Mouse (Mus musculus) c-Kit-positive CD71-positive TER-119-positive erythroid progenitor cells, embryonic 14.5 days (primary cell): ENCODE measurements around the gene Rab10.
"Not testable (repeated sequence)": the region's sequence is repeated elsewhere in the genome, so short reads cannot be mapped to it uniquely, and the experiment has no call there.

Experiments used
- DNase-seq: peaks from one replicate; pipeline ENCODE4 v3.0.0-alpha.2; 2013; ENCODE audit warnings: low spot score

Gene Rab10

DNA sequence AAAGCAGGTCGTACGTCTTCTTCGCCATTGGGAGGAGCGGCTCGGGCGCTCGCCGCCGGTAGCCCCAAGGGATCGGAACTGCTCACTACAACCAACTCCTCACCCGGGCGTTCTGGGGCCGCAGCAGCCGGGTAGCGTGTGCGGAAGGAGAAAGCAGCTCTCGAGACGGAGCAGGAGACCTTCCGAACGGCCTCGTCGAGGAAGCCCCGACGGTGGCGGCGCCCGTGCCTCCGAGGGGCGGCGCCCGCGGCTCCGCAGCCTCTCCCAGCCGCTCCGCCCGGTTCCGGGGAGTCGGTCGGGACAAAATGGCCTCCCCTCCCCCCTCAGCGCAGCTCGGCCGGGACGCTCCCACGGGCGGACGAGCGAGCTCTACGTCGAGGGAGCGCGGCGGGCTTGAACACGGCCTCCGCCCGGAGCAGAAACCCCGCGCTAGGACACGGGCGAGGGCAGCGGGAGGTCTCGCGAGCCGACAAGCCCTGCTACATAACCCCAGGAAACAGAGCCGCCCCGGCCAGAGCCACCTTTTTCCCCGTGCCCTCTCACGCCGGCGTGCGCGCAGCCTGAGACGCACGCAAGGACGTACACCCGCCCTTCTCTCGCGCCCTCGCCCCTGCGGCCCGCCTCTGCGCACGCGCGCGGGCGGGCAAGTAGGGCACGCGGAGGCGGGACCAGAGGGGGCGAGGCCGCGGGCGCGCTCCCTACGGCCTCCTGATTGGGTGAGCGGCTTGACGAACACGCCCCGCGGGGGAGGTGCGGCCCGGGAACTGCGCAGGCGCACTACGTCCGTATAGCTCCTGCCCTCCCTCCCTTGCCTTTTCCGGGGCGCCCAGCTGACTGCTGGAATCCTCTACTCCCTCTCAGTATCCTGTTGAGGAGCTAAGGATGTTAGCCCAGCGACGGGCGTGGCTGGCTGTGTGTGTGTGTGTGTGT, at the start of gene Rab10:
TSS of gene Rab10 (minus strand) at position 579 of the 930 bp plus-strand sequence.
- peak; percentile 96 for DNase-seq

DNA sequence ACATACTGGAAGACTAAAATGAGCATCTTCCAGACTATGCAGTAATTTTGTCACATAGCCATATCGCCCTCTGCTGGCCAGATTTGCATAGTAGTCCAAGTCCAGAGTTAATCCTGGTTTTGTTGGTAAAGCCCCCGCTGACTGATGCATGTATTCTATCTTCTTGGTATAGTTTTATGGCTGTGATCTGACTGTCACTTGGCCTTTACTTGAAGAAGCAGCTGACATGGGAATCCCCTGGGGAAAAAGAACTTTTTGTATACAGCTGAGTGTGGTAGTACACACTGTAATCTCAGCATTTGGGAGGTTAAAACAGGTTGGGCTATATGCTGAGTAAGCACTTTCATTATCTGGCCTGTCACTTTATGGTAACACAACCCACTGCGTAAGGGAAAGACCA, 49.5 kb upstream of the Rab10 start:
- peak; percentile 73 for DNase-seq

DNA sequence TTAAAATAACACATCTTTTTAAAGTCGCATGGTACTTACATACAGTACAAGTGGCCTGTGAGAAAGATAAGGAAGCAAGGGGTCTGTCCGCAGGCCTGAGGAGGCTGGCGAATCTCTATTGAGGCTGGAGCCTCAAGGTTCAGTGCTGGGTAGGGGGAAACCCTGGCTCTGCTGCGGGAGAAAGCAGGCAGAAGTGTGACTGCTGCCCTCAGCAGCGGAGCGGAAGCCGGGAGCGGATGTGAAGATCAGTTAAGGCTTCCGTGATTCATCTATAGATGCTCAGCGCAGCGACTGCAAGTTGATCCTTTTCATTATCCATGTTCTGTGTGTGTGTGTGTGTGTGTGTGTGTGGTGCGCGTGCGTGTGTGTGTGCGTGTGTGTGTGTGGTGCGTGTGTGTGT, 47.1 kb upstream of the Rab10 start:
- DNase-seq = no peak

DNA sequence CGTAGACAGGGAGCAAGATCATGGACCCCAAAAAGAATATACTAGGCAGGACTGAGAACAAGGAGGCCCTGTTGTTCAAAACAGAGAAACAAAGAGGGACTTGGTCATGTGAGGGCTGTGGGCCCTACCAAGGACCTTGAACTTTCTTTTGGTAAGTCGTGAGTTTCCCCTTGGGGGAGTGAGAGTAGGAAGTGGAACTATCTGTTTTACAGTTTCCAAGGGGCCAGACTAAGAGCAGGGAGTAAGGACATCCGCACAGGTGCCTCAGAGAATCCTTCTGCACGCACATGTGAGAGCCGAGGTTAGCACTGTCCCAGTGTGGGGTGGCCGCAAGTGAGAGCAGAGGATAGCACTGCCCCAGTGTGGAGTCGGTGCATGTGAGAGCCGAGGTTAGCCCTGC, 45.3 kb upstream of the Rab10 start:
- no peak for DNase-seq

DNA sequence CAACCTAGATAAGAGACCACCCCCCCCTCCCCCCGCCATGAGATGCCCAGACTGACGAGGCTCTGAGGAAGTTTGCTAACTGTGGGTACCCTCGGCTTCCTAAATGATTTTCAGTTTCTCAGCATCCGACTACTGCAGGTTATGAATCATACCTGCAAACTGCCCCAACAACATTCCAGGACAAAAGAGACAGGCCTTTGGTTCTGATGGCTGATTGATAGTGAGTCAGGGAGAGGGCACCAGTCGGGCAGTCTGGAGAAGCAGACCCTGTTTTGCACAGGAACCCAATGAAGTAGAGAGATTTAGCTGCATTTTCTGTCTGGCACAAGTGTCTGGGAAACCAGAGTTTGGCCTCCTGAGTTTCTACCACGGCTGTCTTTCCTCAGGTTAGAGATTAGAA, 42.4 kb upstream of the Rab10 start:
- DNase-seq = no peak

DNA sequence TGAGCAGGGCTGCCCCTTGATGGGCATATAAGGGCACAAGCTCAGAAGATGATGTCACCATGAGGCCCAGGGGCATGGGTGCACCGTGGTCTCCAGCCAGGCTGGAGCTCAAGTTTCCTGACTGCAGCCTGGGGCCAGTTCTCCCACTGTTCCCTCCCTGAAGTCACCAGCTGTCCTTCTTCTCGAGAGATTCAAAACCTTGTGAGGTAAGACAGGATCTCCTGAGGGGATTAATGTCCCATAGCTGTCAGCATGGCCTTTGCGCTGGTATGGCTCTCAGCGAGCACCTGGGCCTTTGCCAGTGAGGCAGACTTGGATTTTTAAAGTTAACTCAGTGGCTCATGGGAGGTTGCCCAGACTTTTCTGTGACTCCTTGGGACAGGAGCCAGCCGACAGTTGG, 40.4 kb upstream of the Rab10 start:
- no peak for DNase-seq

DNA sequence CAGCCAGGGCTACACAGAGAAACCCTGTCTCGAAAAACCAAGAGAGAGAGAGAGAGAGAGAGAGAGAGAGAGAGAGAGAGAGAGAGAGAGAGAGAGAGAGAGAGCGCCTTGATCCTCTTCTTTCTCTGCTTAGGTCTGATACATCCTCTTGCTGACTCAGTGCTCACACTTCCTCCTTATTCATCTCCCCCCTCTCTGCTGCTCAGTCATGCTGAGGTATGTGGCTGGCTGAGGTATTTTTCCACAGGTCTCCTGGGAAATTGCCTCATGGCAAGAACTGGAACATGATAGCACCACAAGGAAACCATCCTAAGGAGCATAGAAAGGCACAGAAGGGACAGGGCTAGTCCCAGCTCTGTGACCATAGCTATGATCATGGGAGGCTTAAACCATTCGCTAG, 39.6 kb upstream of the Rab10 start:
- no peak for DNase-seq

DNA sequence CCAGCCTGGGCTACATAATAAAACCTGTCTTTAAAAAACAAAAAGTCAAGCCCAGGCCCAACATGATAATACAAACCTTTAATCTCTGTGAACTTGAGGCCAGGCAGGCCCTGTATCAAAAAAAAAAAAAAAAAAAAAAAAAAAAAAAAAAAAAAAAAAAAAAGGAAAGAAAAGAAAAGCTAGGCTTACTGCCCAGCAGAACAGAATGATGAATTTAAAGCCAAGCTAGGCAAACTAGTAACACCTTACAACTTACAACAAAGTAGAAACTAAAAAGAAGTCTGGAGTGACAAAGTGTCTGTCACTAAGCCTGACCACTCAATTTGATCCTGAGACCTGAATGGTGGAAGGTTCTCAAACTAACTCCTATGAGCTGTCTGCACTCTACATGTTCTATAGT, 37.9 kb upstream of the Rab10 start:
- no peak for DNase-seq

DNA sequence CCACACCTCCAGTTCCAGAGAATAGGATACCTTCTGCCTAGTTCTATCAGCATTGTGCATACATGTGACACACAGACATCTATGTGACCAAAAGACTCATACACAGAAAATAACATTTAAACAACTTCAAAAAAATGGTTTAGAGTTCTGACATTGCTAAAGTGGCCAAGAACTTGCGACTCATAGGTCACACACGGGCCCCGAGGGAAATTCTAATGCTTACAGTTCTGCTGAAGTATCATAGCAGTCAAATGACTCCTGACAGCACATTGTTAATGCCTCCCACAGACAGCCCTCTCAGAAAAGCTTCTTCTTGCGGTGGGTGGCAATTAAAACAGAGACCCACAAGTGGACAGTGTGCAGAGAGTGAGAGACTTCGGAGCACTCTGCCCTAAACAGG, 35.3 kb upstream of the Rab10 start:
- no peak for DNase-seq

DNA sequence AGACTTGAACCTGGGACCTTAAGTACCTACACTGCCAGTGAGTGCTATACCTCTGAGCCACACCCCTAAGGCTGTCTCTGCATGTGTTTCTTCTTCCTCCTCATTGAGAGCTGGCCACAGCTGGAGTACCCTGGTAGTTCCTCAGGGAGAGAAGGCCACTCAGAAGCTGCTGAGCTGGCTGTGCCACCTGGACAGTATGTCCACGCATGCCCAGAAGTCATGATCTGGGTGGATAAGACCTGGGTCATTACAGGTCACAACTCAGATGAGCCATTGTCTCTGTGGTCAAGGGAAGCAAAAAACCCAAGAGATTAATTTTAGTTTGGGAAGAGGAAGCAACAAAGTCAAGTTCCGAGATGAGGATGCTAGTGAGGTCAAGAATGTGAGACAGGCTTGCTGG, 34.4 kb upstream of the Rab10 start:
- DNase-seq = no peak

DNA sequence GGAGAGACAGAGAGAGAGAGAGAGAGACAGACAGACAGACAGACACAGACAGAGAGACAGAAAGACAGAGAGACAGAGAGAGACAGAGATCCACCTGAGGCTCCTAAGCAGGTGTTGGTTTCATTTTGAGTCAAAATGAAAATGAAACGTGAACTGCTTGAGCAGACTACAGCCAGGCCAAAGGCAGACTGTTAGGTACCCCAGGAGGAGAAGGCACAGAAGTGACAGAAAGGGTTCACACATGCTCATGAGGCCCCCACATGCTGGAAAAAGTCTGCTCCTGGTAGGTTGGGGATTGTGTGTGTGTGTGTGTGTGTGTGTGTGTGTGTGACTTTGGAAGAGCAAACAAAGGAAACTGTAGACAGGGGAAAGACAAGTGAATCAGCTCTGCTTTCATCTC, 29.2 kb upstream of the Rab10 start:
- DNase-seq = no peak

DNA sequence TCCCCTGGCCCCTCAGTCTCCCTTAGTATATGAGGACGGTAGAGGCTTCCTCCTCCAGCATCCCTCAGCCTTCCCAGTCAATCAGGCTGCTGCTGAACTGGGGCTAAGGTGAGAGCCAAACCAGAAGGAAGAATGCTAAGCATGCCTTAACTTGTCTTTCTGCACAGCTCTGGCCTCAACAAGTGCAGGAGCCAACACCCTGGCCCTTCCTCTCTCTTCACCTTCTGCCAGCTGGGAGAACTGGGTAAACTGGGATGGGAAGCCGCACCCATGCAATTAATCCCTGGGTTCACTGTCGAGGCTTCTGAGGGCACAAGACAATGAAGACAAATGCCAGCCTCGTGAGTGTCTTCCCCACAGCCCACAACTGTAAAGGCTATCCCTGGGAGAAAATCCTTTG, 19.9 kb upstream of the Rab10 start:
- no peak for DNase-seq

DNA sequence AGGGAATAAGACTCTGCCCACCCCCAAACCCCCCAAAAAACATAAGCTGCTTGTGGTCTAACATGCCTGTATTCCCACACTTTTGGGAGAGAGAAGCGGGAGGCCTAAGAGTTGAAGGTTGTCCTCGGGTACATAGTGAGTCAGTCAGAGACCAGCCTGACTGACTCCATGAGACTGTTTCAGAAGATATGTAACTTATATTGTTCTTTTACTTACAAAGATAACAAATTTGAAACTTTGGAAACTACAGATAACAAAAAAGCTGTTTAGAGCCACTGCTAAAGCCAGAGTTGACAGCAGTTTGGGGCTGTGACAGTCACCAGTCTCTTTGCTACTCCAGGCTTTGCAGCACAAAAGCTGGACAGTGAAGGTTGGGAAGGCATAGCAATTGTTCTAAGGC, 15.5 kb upstream of the Rab10 start:
- no peak for DNase-seq

DNA sequence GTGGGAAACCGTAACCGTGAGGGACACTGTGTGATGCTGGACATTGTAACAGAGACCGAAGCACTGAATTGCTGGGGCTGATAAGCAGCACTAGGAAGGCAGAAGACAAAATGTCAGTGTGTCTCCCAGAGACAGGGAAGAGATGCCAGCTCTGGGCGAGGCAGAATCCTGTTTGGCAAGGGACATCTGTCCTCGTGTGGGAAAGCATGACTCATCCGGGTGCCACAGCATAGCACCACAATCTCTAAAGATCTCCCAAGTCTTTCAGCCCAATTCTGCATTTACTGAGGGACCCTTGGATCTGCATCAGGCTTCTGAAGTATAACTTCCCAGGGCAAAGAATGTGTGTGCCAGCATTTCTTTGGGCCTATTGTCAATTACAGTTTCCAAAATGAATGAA, 13.5 kb upstream of the Rab10 start:
- no peak for DNase-seq

DNA sequence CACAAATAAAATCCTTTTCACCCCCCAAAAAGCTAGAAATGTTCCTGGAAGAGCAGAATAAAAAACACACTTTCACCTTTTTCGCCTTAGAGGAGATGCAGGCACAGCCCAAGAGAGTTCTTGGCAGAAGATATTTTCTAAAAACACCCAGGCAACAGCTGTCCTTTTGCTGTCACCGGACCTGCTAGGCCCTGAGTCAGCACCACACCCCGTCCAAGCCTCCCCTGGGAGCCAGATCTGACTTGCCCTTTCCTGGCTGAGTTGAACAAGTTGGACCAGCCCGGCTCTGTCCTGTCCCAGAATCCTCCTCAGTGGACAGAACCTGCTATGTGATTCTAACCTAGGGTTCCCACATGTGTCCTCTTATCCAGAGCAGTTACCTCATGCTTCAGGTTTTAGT, 9.6 kb upstream of the Rab10 start:
- DNase-seq = no peak

DNA sequence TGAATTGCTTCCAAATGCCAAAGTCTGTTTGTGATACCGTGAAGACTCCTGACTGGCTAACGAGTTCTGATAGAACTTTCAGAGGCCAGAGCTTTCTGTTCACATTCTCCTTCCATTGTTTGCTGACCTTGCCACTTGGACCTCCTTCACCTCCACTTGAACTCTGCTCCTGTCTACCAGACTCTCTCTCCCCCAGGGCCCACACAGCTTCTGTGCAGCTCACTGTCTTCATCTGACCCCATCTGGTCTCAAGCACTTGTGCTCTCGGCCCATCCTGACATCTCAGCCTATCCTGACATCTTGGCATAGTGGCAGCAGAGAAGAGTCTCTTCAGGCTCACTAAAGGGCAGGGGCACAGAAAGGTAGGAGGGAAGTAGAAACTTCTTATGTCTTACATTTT, 7.2 kb upstream of the Rab10 start:
- DNase-seq = no peak

DNA sequence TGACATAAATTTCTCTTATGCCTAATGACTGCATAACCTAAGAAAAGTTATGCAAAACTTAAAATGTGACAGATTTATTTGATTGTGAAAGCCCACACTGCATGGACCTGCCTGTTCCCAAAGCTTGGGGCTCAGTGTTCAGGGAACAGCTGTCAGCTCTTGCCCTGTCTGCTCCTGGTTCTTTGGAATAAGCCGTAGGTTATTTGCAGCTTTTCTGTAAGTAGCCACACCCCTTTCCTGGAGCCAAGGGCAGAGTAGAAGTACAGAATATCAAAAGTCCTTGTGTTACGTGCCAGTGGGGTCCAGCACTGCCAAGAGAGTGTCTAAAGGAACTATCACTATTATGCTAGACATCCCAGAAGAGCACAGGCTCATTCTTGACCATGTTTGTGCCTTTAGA, 6.3 kb upstream of the Rab10 start:
- no peak for DNase-seq

DNA sequence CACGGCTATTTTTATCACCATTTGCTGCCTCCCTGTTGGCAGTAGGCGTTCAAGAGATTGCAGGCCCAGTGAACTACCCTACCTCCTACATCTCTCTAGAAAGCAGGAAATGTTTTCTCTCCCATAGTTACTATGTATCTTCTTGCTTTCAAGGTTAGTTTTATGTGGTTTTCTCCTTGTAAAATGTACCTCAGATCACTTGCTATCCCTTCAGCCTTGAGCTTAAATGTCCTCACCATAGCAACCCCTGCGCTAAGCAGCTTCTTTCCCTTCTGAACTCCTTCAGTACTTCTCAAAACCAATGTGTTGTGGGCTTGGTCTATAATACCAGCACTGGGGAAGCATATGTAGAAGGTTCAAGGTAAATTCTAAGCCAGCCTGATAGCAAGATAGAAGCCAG, 3.1 kb upstream of the Rab10 start:
- DNase-seq = no peak

DNA sequence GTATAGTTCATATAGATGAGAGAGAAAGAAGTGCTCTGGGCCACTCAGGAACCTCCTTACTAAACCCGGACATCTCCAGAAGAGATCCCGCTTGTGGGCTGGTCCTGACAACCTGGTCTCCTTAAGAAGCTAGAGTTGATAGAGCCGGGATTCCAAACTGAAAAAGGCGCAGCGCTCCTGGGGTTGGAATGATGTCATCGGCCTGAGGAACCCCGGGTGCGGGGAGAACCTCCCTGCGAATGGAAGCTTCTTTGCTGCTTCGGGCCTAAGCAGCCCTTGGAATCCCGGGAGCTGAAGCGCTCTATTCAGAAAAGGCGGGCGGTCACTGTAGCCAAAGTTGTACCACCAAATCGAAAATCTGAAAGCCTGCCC, 538 bp upstream of the Rab10 start:
- no peak for DNase-seq

DNA sequence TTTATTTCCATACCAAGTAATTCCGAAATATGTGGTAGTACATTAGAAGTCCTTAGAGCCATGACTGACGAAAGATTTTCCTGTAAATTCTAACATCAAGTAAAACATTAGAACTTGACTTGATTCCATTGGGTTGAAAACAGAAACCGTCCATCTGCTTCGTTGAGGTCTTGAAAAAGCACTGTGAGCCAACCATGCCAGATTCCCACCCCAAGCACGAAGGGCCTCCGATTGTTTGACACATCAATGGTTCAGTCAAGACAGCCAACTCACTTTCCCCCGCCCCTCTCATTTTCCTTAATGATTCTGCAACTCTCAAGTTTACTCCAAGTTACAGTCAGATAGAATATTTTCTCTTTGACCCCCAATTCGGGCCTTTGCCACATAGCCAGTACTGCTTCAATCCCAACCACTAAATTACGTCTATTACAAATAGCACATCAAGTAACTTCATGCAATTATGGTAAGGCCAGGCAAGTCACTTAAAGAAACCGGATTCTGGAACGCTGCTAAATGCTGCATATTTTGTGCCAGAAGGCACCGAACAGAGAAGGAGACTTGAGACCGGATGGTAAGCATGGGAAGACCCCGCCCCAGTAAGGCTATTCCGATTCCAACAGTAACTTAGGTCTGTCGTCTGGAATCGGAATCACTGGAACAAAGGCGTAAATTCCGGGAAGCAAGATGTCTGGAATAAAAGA, 1.1 kb downstream of the Rab10 start:
- DNase-seq = no peak

DNA sequence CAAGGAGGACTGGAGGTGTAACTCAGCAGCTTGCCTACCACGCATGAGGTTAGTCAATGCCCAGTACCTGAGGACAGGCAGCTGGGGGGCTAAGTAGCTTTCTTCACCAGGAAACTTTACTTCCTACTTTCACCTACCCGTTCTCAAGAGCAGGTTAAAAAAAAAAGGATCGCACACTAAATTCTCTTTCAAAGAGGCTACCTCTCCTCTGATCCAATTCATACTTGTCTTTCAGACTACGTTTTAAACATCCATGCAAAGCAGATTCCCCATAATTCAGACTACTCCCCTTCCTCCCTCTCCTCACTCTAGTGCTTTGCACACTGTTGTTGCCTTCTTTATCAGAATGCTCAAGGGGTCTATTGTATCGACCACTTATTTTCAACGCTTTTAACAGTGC, 2.2 kb downstream of the Rab10 start:
- DNase-seq = no peak

DNA sequence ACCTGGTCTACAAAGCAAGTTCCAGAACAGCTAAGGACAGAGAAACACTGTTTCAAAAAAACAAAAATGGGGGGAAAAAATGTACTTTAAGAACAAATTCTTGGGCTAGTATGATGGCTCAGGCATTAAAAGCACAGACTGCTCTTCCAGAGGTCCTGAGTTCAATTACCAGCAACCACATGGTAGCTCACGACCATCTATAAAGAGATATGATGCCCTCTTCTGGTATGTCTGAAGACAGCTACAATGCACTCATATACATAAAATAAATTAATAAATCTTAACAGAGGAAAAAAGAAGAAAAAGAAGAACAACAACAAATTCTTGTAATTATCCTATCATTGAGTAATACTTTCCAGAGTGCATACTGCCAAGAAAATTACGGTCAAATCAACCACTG, 4.5 kb downstream of the Rab10 start:
- DNase-seq = no peak

DNA sequence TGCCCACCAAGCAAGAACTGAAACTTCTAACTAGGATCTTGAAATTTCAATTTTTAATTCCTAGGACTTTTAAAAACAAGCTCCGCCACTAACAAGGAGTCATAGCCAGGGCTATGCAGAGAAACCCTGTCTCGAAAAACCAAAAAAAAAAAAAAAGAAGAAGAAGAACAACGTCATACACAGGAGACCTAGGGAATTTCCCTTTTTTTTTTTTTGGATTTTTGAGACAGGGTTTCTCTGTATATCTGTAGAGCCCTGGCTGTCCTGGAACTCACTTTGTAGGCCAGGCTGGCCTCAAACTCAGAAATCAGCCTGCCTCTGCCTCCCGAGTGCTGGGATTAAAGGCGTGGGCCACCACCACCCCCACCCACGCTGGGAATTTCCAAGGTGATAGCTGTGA, 12.1 kb downstream of the Rab10 start:
- DNase-seq = not testable (repeated sequence)

DNA sequence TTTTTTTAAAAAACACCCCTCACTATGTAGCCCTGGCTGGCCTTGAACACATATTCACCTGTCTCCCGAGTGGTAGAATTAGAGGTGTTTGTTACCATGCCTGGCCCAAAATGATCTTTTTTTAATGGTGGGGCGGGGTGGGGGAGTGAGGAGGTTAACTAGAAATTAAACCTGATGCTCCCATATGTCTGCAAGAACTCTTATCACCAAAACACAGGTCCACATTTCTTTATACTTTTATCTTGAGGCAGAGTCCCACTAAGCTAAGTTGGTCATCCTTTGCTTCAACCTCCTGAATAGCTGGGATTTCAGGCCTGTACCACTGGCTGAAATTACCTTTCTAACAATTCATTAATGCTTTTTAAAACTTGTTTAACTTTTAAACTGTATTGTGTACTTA, 13.7 kb downstream of the Rab10 start:
- no peak for DNase-seq
